Mouse (Mus musculus) liver, embryonic 12.5 days (tissue): ENCODE measurements at regions not wholly inside any gene's neighbourhood (a gene's known extent, or its start where the extent isn't known, plus 50 kb on each side); places are given as distances from the start of the nearest gene placed in this dataset.

Source experiments
- ATAC-seq: fragments of 200-750 bp; cut with Nextera tagmentation; 2 replicates; pipeline ENCODE4 v1.8.0; 2017; ENCODE audit warnings: moderate number of reproducible peaks, mild to moderate bottlenecking, moderate library complexity
- H3K27ac ChIP-seq: fragments of 300-500 bp; sonication (generic); 2 replicates; pipeline ENCODE4 v1.5.1; 2016; ENCODE audit warnings: mild to moderate bottlenecking
- H3K27me3 ChIP-seq: fragments of 300-500 bp; sonication (generic); replicated peaks from 2 replicates; pipeline ENCODE4 v1.6.1; 2016; ENCODE audit warnings: mild to moderate bottlenecking, moderate library complexity
- H3K36me3 ChIP-seq: fragments of 300-500 bp; sonication (generic); 2 replicates; pipeline ENCODE4 v1.6.1; 2016; ENCODE audit warnings: mild to moderate bottlenecking, moderate library complexity
- H3K4me1 ChIP-seq: fragments of 300-500 bp; sonication (generic); 2 replicates; pipeline ENCODE4 v1.6.1; 2016
- H3K4me2 ChIP-seq: fragments of 300-500 bp; sonication (generic); 2 replicates; pipeline ENCODE4 v1.6.1; 2016; ENCODE audit warnings: mild to moderate bottlenecking, moderate library complexity
- H3K4me3 ChIP-seq: fragments of 300-500 bp; sonication (generic); 2 replicates; pipeline ENCODE4 v1.5.1; 2016; ENCODE audit warnings: mild to moderate bottlenecking, moderate library complexity
- H3K9ac ChIP-seq: fragments of 300-500 bp; sonication (generic); 2 replicates; pipeline ENCODE4 v1.6.1; 2016; ENCODE audit warnings: mild to moderate bottlenecking, moderate library complexity
- H3K9me3 ChIP-seq: fragments of 300-500 bp; sonication (generic); replicated peaks from 2 replicates; pipeline ENCODE4 v1.6.1; 2016; ENCODE audit warnings: mild to moderate bottlenecking, moderate library complexity
- WGBS: fragments of 180-500 bp; shearing (Covaris S2); methylation state at CpG from one replicate; pipeline ENCODE4 v1.1.7; 2016; ENCODE audit not compliant: insufficient replicate concordance; 5-methylcytosine and 5-hydroxymethylcytosine counted together

DNA sequence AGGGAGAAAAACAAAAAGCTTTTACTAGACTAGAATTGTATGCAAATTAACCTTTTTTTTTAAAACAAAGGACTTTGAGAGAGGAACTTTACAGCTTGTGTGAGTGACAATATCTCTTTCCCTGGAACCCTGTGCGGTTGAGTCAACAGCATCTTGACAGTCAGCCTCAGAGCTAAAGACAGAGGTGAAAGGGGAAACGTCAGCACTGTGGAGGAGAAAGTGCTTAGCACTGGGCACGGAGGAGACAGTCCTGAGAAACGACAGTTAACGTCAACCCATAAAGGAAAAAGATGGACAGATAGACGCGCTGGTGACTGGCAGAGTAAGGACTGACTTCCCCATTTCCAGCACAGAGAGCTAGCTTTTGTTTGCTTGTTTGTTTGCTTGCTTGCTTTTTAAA, 82.0 kb upstream of the Gpc1 start:
- ATAC-seq, result no peak
- H3K36me3 ChIP-seq, result no peaks in the 10 kb centered on the region
- H3K27me3 ChIP-seq, result no peaks in the 10 kb centered on the region
- no peak overlapping the region for H3K4me2 ChIP-seq
- H3K27ac ChIP-seq, result no peak overlapping the region
- no peak overlapping the region for H3K4me3 ChIP-seq
- H3K9ac ChIP-seq, result no peak overlapping the region
- no peaks in the 10 kb centered on the region for H3K4me1 ChIP-seq
- 17% methylated on average over 7 of the region's 7 CpGs for WGBS
- H3K9me3 ChIP-seq, result no peaks in the 10 kb centered on the region

DNA sequence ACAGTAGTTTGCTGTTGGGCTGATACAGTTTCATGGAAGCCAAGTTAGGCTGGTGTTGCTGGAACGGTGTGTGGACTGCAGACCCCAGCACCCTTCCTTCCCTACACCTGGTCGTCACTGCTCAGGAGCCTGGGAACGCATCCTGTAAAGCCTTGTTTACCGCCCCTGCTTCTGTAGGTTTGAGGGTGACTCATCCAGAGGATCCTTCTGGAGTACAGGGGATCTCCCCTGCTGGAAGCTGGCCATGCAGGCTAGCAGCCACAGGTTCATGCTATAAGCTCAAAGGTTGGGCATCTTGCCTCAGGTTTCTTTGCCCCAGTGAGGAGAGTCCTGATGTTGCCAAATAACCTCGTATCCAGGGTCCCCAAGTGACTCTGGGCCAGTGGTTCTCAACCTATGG, 86.2 kb upstream of the Gpc1 start:
- no peaks in the 10 kb centered on the region for H3K9me3 ChIP-seq
- no peak overlapping the region for H3K9ac ChIP-seq
- WGBS, result 66% methylated on average over 5 of the region's 5 CpGs
- H3K4me1 ChIP-seq, result no peaks in the 10 kb centered on the region
- H3K36me3 ChIP-seq, result no peaks in the 10 kb centered on the region
- H3K4me3 ChIP-seq, result no peak overlapping the region
- ATAC-seq, result no peak
- no peak overlapping the region for H3K4me2 ChIP-seq
- H3K27ac ChIP-seq, result no peak overlapping the region
- H3K27me3 ChIP-seq, result no peaks in the 10 kb centered on the region

DNA sequence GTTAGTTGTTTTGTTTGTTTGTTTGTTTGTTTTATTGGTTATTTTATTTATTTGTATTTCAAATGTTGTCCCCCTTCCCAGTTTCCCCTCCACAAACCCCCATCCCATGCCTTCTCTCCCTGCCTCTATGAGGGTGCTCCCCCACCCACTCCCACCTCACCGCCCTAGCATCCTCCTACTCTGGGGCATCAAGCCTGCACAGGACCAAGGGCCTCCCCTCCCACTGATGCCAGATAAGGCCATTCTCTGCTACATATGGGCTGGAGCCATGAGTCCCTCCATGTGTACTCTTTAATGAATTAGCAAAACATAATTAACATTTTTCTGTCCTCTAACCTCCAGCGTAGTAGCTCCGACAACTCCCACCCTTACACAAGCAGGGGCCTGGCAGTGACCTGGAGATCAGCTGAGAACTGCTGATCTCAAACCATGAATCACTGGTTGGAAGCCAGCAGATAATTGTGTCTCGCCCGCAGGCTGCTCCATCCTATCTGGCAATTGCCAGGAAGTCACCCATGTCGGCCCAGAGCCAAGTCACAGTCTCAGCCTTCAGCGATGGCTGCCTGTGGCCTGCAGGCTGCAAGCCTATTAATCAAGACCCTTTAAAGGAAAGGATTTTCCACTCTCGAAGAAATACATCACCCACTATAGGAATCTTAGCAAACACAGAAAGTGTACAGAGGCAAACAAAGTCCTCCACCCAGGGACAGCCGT, 86.8 kb upstream of the Gpc1 start:
- no peak for ATAC-seq

DNA sequence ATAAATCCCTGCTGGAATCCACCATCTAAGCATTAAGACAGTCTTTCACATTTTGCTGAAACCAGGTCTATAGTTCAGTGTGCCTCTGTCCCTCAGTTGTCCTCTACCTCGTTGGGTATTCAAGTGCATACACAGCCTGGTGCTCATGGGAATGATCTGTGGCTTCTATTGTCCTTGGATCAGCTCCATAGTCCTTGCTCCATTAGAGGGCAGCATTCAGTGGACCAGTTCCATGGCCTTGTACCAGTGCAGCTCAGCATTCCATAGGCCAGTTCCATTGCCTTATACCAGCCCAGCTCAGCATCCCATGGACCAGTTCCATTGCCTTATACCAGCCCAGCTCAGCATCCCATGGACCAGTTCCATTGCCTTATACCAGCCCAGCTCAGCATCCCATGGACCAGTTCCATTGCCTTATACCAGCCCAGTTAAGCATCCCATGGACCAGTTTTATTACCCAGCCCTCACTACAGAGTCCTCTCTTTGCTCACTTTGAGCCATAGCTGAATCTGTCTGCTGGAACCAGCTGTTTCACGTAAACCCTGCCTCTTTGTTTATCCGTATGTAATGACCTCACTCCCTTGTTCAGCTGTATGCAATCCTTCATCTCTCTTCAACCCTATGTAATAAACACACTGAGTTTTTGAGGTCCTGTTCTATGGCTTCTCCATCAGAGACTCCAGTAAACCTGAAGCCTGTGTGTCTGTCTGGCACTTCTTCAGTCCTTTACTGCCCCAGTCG, 88.4 kb upstream of the Gpc1 start:
- Histone ChIP-seq H3K4me1 (no peaks in the 10 kb centered on the region), H3K4me3 (no peak overlapping the region), H3K4me2 (no peak overlapping the region), H3K9ac (no peak overlapping the region), H3K36me3 (no peaks in the 10 kb centered on the region), H3K27me3 (peaks cover 16% of the 10 kb centered on the region; the same call in 1 of the 2 replicates), H3K9me3 (no peaks in the 10 kb centered on the region), H3K27ac (no peak overlapping the region)
- 61% methylated on average over 4 of the region's 4 CpGs for WGBS
- no peak for ATAC-seq

More for the DNA sequence above, 86.8 kb upstream of the Gpc1 start:
- Histone ChIP-seq H3K27ac (no peak overlapping the region), H3K4me2 (no peak overlapping the region), H3K27me3 (peaks cover 2% of the 10 kb centered on the region; the same call in 1 of the 2 replicates), H3K4me1 (no peaks in the 10 kb centered on the region), H3K36me3 (no peaks in the 10 kb centered on the region), H3K9ac (no peak overlapping the region), H3K9me3 (no peaks in the 10 kb centered on the region), H3K4me3 (no peak overlapping the region)
- WGBS, result 46% methylated on average over 9 of the region's 9 CpGs

DNA sequence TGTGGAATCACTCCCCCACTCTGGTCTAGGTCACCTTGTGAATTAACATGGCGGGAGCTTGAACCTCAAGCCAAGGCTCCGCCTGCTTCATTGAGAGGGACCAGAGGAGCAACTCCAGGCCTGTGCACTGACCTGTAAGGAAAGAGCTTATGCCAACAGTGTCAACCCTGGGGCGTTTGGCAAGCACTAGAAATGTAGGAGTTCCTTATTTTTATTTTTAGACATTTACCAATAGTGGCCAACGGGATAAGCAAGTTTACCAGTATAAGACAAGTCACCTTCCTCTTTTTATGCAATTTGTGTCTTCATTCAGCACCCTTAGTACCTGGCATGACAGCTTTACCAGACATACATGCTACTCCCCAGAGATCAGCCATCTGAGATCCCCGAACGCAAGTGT, 89.1 kb upstream of the Gpc1 start:
- no peak overlapping the region for H3K9ac ChIP-seq
- ATAC-seq, result no peak
- H3K4me2 ChIP-seq, result no peak overlapping the region
- 48% methylated on average over 6 of the region's 6 CpGs for WGBS
- no peaks in the 10 kb centered on the region for H3K9me3 ChIP-seq
- no peak overlapping the region for H3K27ac ChIP-seq
- H3K36me3 ChIP-seq, result no peaks in the 10 kb centered on the region
- peaks cover 16% of the 10 kb centered on the region; the same call in 1 of the 2 replicates for H3K27me3 ChIP-seq
- no peaks in the 10 kb centered on the region for H3K4me1 ChIP-seq
- H3K4me3 ChIP-seq, result no peak overlapping the region

DNA sequence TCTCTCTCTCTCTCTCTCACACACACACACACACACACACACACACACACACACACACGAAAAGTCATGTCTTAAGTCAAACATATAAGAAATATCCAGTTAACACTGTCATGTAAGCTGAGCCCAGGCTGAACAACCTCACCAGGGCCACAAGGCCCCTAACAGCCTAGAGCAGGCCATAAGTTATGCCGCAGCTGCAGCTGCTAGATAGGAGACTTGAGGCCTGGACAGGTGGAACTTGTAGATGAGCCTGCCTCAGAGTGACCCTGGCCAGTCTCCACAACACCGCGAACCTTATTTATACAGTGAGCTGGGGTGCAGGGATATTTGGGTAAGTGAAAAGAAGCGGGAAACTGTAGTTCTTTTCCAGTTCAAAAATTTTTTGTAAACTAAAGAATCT, 90.4 kb upstream of the Gpc1 start:
- H3K27ac ChIP-seq, result no peak overlapping the region
- no peak for ATAC-seq
- H3K4me1 ChIP-seq, result no peaks in the 10 kb centered on the region
- H3K4me3 ChIP-seq, result no peak overlapping the region
- WGBS, result 78% methylated on average over 5 of the region's 5 CpGs
- H3K9me3 ChIP-seq, result no peaks in the 10 kb centered on the region
- H3K9ac ChIP-seq, result no peak overlapping the region
- no peak overlapping the region for H3K4me2 ChIP-seq
- peaks cover 18% of the 10 kb centered on the region; the same call in 1 of the 2 replicates for H3K27me3 ChIP-seq
- H3K36me3 ChIP-seq, result no peaks in the 10 kb centered on the region

DNA sequence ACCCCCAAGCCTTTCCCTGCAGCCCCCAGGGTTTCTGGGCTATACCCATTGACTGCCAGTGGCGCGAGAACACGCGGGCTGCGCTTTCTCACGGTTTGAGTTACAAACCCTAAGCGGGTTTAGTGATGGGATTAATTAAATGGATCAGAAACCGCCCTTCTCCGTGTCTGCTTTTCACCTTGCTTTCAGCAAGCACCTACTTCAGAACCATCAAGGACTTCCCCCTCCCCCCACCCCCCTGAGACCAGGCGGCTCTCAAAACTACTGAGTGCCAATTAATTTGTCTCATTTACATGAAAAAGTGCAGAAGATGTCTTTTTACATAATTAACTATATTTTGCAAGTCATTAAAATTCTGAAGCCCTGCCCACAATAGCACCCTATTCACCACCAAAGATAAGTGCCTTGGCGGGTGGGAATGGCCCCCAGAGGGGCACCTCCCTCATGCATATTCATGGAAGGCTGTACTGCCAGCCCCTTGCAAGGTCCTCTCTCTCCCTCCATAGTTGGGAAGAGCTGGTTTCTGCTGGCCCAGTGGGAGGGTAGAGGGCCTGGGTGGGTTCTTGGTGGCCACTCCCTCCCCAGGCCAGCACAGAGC, 89.1 kb upstream of the Otos start:
- 34% methylated on average over 11 of the region's 11 CpGs for WGBS
- H3K27me3 ChIP-seq, result peaks cover 18% of the 10 kb centered on the region; the same call in 1 of the 2 replicates

DNA sequence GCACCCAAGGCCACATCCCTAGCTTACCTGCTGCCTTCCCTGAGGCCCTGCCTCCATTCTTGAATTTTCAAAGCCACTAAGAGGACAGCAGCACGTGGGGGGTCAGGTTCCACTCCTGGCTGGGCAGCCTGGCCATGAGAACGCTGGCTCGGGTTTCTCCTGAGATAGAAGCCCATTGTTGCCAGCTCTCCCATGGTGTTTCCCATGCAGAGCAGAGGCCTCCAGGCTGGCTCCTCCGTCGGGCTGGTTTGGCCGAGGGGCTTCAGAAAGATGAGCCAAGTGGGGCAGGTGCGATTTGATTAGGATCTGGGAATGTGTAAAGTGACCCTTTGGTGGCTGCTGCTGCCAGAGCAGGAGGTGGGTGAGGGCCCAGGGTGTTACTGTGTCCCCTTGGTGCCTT, 87.8 kb upstream of the Otos start:
- H3K4me2 ChIP-seq, result no peak overlapping the region
- no peak overlapping the region for H3K9ac ChIP-seq
- peaks cover 18% of the 10 kb centered on the region; the same call in 1 of the 2 replicates for H3K27me3 ChIP-seq
- no peak overlapping the region for H3K4me3 ChIP-seq
- no peak overlapping the region for H3K27ac ChIP-seq
- no peaks in the 10 kb centered on the region for H3K36me3 ChIP-seq
- WGBS, result 42% methylated on average over 7 of the region's 7 CpGs
- no peak for ATAC-seq
- no peaks in the 10 kb centered on the region for H3K4me1 ChIP-seq
- no peaks in the 10 kb centered on the region for H3K9me3 ChIP-seq

More for the DNA sequence above, 89.1 kb upstream of the Otos start:
- no peak overlapping the region for H3K9ac ChIP-seq
- no peak overlapping the region for H3K4me3 ChIP-seq
- no peak for ATAC-seq
- H3K36me3 ChIP-seq, result no peaks in the 10 kb centered on the region
- no peak overlapping the region for H3K4me2 ChIP-seq
- no peaks in the 10 kb centered on the region for H3K9me3 ChIP-seq
- H3K27ac ChIP-seq, result no peak overlapping the region
- no peaks in the 10 kb centered on the region for H3K4me1 ChIP-seq

DNA sequence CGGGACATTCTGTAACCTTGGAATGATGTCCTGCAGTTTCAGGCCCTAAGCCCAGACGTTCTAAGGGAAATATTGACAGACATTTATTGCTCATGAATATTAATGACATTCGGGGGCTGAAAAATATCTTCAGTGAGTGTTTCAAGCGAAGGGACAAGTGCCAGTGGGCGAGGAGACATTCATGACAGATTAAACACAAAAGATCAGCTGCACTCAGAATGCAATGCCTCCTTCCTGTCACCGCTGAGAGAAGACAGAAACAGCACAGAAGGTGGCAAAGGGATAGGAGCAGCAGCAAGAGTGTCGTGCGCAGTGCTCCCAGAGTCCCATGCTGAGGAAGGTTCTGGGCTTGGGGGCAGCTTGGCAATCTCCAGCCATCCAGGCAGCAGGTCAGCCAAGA, 85.1 kb upstream of the Otos start:
- no peaks in the 10 kb centered on the region for H3K9me3 ChIP-seq
- no peak overlapping the region for H3K4me3 ChIP-seq
- no peak overlapping the region for H3K27ac ChIP-seq
- no peak overlapping the region for H3K9ac ChIP-seq
- no peaks in the 10 kb centered on the region for H3K36me3 ChIP-seq
- WGBS, result 54% methylated on average over 8 of the region's 8 CpGs
- ATAC-seq, result no peak
- no peaks in the 10 kb centered on the region for H3K4me1 ChIP-seq
- no peak overlapping the region for H3K4me2 ChIP-seq
- H3K27me3 ChIP-seq, result peaks cover 9% of the 10 kb centered on the region; the same call in 1 of the 2 replicates

DNA sequence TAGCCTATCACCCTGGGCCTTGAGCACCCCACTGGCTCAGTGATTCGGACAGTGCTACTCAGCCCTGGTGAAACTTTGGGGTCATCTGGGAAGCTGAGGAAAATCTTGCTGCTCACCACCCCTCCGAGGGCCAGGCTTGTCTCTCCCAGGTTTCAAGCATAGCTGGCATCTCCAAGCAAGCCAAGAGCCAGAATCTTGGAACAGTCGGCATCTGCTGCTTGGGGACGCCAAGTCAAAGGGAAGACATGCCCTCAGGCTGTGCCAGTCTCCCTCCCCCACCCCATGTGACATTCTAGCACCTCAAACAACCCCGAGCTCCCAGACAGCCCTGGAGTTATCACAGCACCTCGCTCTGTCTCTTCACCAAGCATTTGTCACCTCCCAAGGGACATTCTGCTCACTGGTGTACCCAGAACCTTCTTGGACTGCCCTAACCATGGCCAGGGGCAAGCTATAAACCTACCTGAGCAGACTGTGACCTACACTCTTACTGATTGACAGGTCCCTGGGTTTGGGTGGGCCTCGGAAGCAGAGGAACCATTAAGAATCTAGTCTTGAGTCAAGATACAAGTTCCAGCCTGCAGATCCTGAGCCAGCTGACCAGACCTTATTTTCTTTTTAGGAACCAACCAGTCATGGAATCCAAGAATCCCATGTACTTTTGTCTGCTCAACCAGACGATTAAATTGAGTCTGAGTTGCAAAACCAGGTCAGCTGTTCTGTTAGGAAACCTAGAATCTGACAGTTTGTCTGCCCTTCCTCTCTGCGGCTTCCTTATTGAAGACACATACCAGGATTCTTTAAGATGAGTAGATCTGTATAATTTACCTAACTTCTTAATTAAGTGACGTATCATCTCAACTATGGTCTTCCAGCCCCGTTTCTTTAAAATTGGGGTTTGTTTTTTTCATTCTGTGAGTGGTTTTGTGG, 83.0 kb upstream of the Otos start:
- H3K9ac ChIP-seq, result no peak overlapping the region
- 57% methylated on average over 10 of the region's 11 CpGs for WGBS
- H3K36me3 ChIP-seq, result no peaks in the 10 kb centered on the region
- H3K9me3 ChIP-seq, result no peaks in the 10 kb centered on the region
- H3K4me1 ChIP-seq, result no peaks in the 10 kb centered on the region
- peaks cover 1% of the 10 kb centered on the region; the same call in 1 of the 2 replicates for H3K27me3 ChIP-seq
- no peak overlapping the region for H3K4me2 ChIP-seq
- no peak for ATAC-seq
- H3K27ac ChIP-seq, result no peak overlapping the region
- no peak overlapping the region for H3K4me3 ChIP-seq

DNA sequence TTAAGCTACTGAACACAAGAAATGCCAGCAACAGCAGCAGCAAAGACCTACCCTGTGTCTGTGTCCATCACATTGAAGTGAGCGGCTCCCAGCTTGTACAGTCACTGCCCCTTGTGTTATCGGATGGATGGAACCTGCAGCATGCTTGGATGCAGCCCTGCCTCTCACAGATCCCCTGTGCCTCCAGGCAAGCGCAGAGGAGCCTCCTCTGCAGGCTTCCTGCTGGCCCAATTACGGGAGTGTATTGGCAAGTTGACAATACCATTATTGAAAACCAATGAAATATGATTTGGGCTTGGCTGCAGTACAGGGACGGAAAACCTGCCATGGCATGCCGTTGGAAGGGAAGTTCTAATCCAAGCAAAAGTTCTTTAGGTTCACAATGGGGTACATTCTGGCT, 81.9 kb upstream of the Otos start:
- H3K4me2 ChIP-seq, result no peak overlapping the region
- no peak overlapping the region for H3K4me3 ChIP-seq
- 55% methylated on average over 6 of the region's 6 CpGs for WGBS
- no peak overlapping the region for H3K27ac ChIP-seq
- H3K4me1 ChIP-seq, result no peaks in the 10 kb centered on the region
- H3K9me3 ChIP-seq, result no peaks in the 10 kb centered on the region
- H3K27me3 ChIP-seq, result no peaks in the 10 kb centered on the region; the same call in 1 of the 2 replicates
- no peak overlapping the region for H3K9ac ChIP-seq
- no peak for ATAC-seq
- no peaks in the 10 kb centered on the region for H3K36me3 ChIP-seq
